14 mouse cellular contexts compared by ENCODE assay signal in genomic region chr2:113449924-113450323, GRCm38 (mm10).
DNase-seq lines count a peak whose midpoint lies in the region; ATAC-seq and TF ChIP-seq lines count a peak whose summit lies in the region.
"Had no signal": no experiment of that assay in that cellular context is flagged by ENCODE, and none has a peak within 500 bp of the region (broad histone marks: within the 10 kb centered on the region; RNA-seq: fewer than 3 reads in every experiment).

No protein-coding gene starts in this region.

- ATAC-seq in liver, postnatal 0 days = peak; percentile 29; the same call in 1 of the 2 replicates
- no peak for ATAC-seq in liver, embryonic 12.5 days
- no peak for ATAC-seq in forebrain, postnatal 0 days
- ATAC-seq in megakaryocyte-erythroid progenitor cell, adult 5-6 weeks (replicated peaks; ENCODE audit: low FRiP score, low TSS enrichment, poor library complexity, severe bottlenecking) = no peak
- ATAC-seq: CD4-positive, CD25-positive, alpha-beta regulatory T cell, adult 4 months had no signal

- no peaks in the 10 kb centered on the region for H3K4me1 ChIP-seq in liver, postnatal 0 days (ENCODE audit: insufficient read depth)
- H3K4me1 ChIP-seq in liver, embryonic 12.5 days = no peaks in the 10 kb centered on the region
- no peaks in the 10 kb centered on the region for H3K4me1 ChIP-seq in brown adipose tissue, adult 24 weeks (ENCODE audit: control insufficient read depth, insufficient read depth, insufficient read length, low read length)
- H3K4me1 ChIP-seq in forebrain, postnatal 0 days (ENCODE audit: insufficient read depth) = no peaks in the 10 kb centered on the region

- no peaks in the 10 kb centered on the region for H3K36me3 ChIP-seq in liver, postnatal 0 days (replicated peaks; ENCODE audit: insufficient read depth, low read length)
- no peaks in the 10 kb centered on the region for H3K36me3 ChIP-seq in liver, embryonic 12.5 days
- H3K36me3 ChIP-seq in forebrain, postnatal 0 days (ENCODE audit: insufficient read depth) = no peaks in the 10 kb centered on the region
- H3K36me3 ChIP-seq: embryonic facial prominence, embryonic 13.5 days had no signal

- no peak overlapping the region for H3K4me2 ChIP-seq in liver, postnatal 0 days (ENCODE audit: low read depth, low read length)
- H3K4me2 ChIP-seq in liver, embryonic 12.5 days = no peak overlapping the region
- no peak overlapping the region for H3K4me2 ChIP-seq in forebrain, postnatal 0 days (ENCODE audit: low read depth)
- H3K4me2 ChIP-seq: embryonic facial prominence, embryonic 13.5 days; heart, embryonic 13.5 days had no signal

- TF ChIP-seq EP300 in liver, postnatal 0 days (IDR thresholded peaks at IDR 0.05; ENCODE audit: low read depth) = no peak

- no peak overlapping the region for H3K9ac ChIP-seq in liver, postnatal 0 days (replicated peaks)
- H3K9ac ChIP-seq in liver, embryonic 12.5 days = no peak overlapping the region
- H3K9ac ChIP-seq in forebrain, postnatal 0 days = no peak overlapping the region
- H3K9ac ChIP-seq: embryonic facial prominence, embryonic 13.5 days; heart, embryonic 13.5 days; liver, embryonic 14.5 days had no signal

- intact Hi-C loops in gastrocnemius, postnatal 36 days (cut with DNase I) = no loop called here

- DNase-seq in gastrocnemius, adult 18-20 months (ENCODE audit: low spot score) = peak; percentile 54
- no peak for DNase-seq in gastrocnemius, postnatal 36 days
- no peak for DNase-seq in liver, postnatal 0 days
- peak; percentile 56 for DNase-seq in skeletal muscle tissue, adult 2 months (ENCODE audit: low read depth, low spot score)
- no peak for DNase-seq in forebrain, postnatal 0 days
- DNase-seq: cerebellum, adult 2 months; layer of hippocampus, postnatal 36 days had no signal

- H3K9me3 ChIP-seq in liver, postnatal 0 days (ENCODE audit: low read length) = no peaks in the 10 kb centered on the region
- H3K9me3 ChIP-seq in liver, embryonic 12.5 days (replicated peaks) = no peaks in the 10 kb centered on the region
- H3K9me3 ChIP-seq in forebrain, postnatal 0 days (ENCODE audit: low read length) = no peaks in the 10 kb centered on the region
- H3K9me3 ChIP-seq: embryonic facial prominence, embryonic 13.5 days; heart, embryonic 13.5 days had no signal

- no peak overlapping the region for H3K4me3 ChIP-seq in liver, postnatal 0 days (ENCODE audit: low read depth, low read length)
- no peak overlapping the region for H3K4me3 ChIP-seq in liver, embryonic 12.5 days
- H3K4me3 ChIP-seq in brown adipose tissue, adult 24 weeks (ENCODE audit: insufficient read depth, low read depth, low read length) = no peak overlapping the region
- H3K4me3 ChIP-seq in forebrain, postnatal 0 days (ENCODE audit: low read depth, low read length) = no peak overlapping the region
- H3K4me3 ChIP-seq: embryonic facial prominence, embryonic 13.5 days; heart, embryonic 13.5 days had no signal

- no peaks in the 10 kb centered on the region for H3K27me3 ChIP-seq in liver, postnatal 0 days (ENCODE audit: insufficient read depth, low read length)
- no peaks in the 10 kb centered on the region for H3K27me3 ChIP-seq in liver, embryonic 12.5 days (replicated peaks)
- no peaks in the 10 kb centered on the region for H3K27me3 ChIP-seq in forebrain, postnatal 0 days (ENCODE audit: insufficient read depth, low read length)
- H3K27me3 ChIP-seq: embryonic facial prominence, embryonic 13.5 days; heart, embryonic 13.5 days had no signal

- TF ChIP-seq CTCF in liver, postnatal 0 days (IDR thresholded peaks at IDR 0.05; ENCODE audit: low read depth) = no peak
- no peak for TF ChIP-seq CTCF in forebrain, postnatal 0 days (IDR thresholded peaks at IDR 0.05; ENCODE audit: low read depth)

- H3K27ac ChIP-seq in liver, postnatal 0 days (ENCODE audit: low read depth) = no peak overlapping the region
- H3K27ac ChIP-seq in liver, embryonic 12.5 days = no peak overlapping the region
- H3K27ac ChIP-seq in brown adipose tissue, adult 24 weeks (replicated peaks; ENCODE audit: low read depth, low read length) = peak overlapping the region; percentile 43
- no peak overlapping the region for H3K27ac ChIP-seq in forebrain, postnatal 0 days (ENCODE audit: low read depth, low read length)
- H3K27ac ChIP-seq: embryonic facial prominence, embryonic 13.5 days; heart, embryonic 13.5 days; liver, embryonic 14.5 days had no signal

- WGBS in liver, postnatal 0 days (ENCODE audit: insufficient replicate concordance) = 61% methylated on average over 3 of the region's 3 CpGs
- 68% methylated on average over 3 of the region's 3 CpGs for WGBS in liver, embryonic 12.5 days (ENCODE audit: insufficient replicate concordance)
- WGBS in forebrain, postnatal 0 days = 70% methylated on average over 3 of the region's 3 CpGs

Comparison
In these comparisons a context has a peak if more than half of its experiments do, and no peak if none do; other contexts are left out.
1. DNase-seq: peak in gastrocnemius, adult 18-20 months (single experiment) and skeletal muscle tissue, adult 2 months (single experiment); none in gastrocnemius, postnatal 36 days (0 of 2), liver, postnatal 0 days (single experiment) and forebrain, postnatal 0 days (single experiment).